Mouse (Mus musculus): ENCODE results near the gene P2rx1. TPM values are rescaled to one million over a fixed set of nuclear protein-coding genes. Genes with fewer than 3 reads are reported as not detected.

P2rx1 gene
- polyA plus RNA-seq, 1 experiment from 2014 or later, result 0.30 TPM

- Histone ChIP-seq H3K4me1 (ENCODE audit: control insufficient read depth, insufficient read depth, low read length) (no peaks in the 10 kb centered on the region), H3K9ac (ENCODE audit: low read depth, low read length) (no peak overlapping the region), H3K36me3 (ENCODE audit: control insufficient read depth, insufficient read depth, low read length) (no peaks in the 10 kb centered on the region), H3K4me2 (ENCODE audit: low read length) (no peak overlapping the region), H3K9me3 (replicated peaks; ENCODE audit: control insufficient read depth, low read length, poor library complexity, severe bottlenecking) (no peaks in the 10 kb centered on the region), H3K4me3 (ENCODE audit: low read depth, low read length) (no peak overlapping the region), H3K27me3 (ENCODE audit: control insufficient read depth, insufficient read depth, low read depth, low read length) (no peaks in the 10 kb centered on the region), H3K27ac (ENCODE audit: low read length) (no peak overlapping the region)
- no peak for ATAC-seq
- 52% methylated on average over 5 of the region's 5 CpGs for WGBS
Observed at GRCm38 (mm10) chr11:72983283-72983682, 15.6 kb upstream of the P2rx1 start.

GRCm38 (mm10) chr11:72986745-72987144, 12.2 kb upstream of the P2rx1 start:
- Histone ChIP-seq H3K27ac (ENCODE audit: low read length) (no peak overlapping the region), H3K4me3 (ENCODE audit: low read depth, low read length) (no peak overlapping the region), H3K27me3 (ENCODE audit: control insufficient read depth, insufficient read depth, low read depth, low read length) (no peaks in the 10 kb centered on the region), H3K9ac (ENCODE audit: low read depth, low read length) (no peak overlapping the region), H3K36me3 (ENCODE audit: control insufficient read depth, insufficient read depth, low read length) (no peaks in the 10 kb centered on the region), H3K4me1 (ENCODE audit: control insufficient read depth, insufficient read depth, low read length) (no peaks in the 10 kb centered on the region), H3K9me3 (replicated peaks; ENCODE audit: control insufficient read depth, low read length, poor library complexity, severe bottlenecking) (no peaks in the 10 kb centered on the region), H3K4me2 (ENCODE audit: low read length) (no peak overlapping the region)
- ATAC-seq, result no peak
- WGBS, result 75% methylated on average over 5 of the region's 5 CpGs

- Histone ChIP-seq H3K36me3 (ENCODE audit: control insufficient read depth, insufficient read depth, low read length) (no peaks in the 10 kb centered on the region), H3K27ac (ENCODE audit: low read length) (no peak overlapping the region), H3K4me1 (ENCODE audit: control insufficient read depth, insufficient read depth, low read length) (no peaks in the 10 kb centered on the region), H3K9ac (ENCODE audit: low read depth, low read length) (no peak overlapping the region), H3K4me3 (ENCODE audit: low read depth, low read length) (no peak overlapping the region), H3K9me3 (replicated peaks; ENCODE audit: control insufficient read depth, low read length, poor library complexity, severe bottlenecking) (no peaks in the 10 kb centered on the region), H3K4me2 (ENCODE audit: low read length) (no peak overlapping the region), H3K27me3 (ENCODE audit: control insufficient read depth, insufficient read depth, low read depth, low read length) (no peaks in the 10 kb centered on the region)
- 71% methylated on average over 5 of the region's 5 CpGs for WGBS
- no peak for ATAC-seq
Observed at GRCm38 (mm10) chr11:72987234-72987633, 11.7 kb upstream of the P2rx1 start.

GRCm38 (mm10) chr11:72987807-72988206, 11.1 kb upstream of the P2rx1 start:
- Histone ChIP-seq H3K4me2 (ENCODE audit: low read length) (no peak overlapping the region), H3K27me3 (ENCODE audit: control insufficient read depth, insufficient read depth, low read depth, low read length) (no peaks in the 10 kb centered on the region), H3K9me3 (replicated peaks; ENCODE audit: control insufficient read depth, low read length, poor library complexity, severe bottlenecking) (no peaks in the 10 kb centered on the region), H3K4me3 (ENCODE audit: low read depth, low read length) (no peak overlapping the region), H3K9ac (ENCODE audit: low read depth, low read length) (no peak overlapping the region), H3K27ac (ENCODE audit: low read length) (no peak overlapping the region), H3K4me1 (ENCODE audit: control insufficient read depth, insufficient read depth, low read length) (no peaks in the 10 kb centered on the region), H3K36me3 (ENCODE audit: control insufficient read depth, insufficient read depth, low read length) (no peaks in the 10 kb centered on the region)
- 82% methylated on average over 5 of the region's 5 CpGs for WGBS
- no peak for ATAC-seq

GRCm38 (mm10) chr11:72989044-72989443, 9.9 kb upstream of the P2rx1 start:
- Histone ChIP-seq H3K36me3 (ENCODE audit: control insufficient read depth, insufficient read depth, low read length) (no peaks in the 10 kb centered on the region), H3K4me1 (ENCODE audit: control insufficient read depth, insufficient read depth, low read length) (no peaks in the 10 kb centered on the region), H3K4me2 (ENCODE audit: low read length) (no peak overlapping the region), H3K9ac (ENCODE audit: low read depth, low read length) (no peak overlapping the region), H3K9me3 (replicated peaks; ENCODE audit: control insufficient read depth, low read length, poor library complexity, severe bottlenecking) (no peaks in the 10 kb centered on the region), H3K4me3 (ENCODE audit: low read depth, low read length) (no peak overlapping the region), H3K27ac (ENCODE audit: low read length) (no peak overlapping the region), H3K27me3 (ENCODE audit: control insufficient read depth, insufficient read depth, low read depth, low read length) (no peaks in the 10 kb centered on the region)
- no peak for ATAC-seq
- 85% methylated on average over 6 of the region's 6 CpGs for WGBS

GRCm38 (mm10) chr11:72990688-72991087, 8.2 kb upstream of the P2rx1 start:
- H3K4me3 ChIP-seq (ENCODE audit: low read depth, low read length), result no peak overlapping the region
- WGBS, result 81% methylated on average over 9 of the region's 9 CpGs

GRCm38 (mm10) chr11:72991961-72992360, 6.9 kb upstream of the P2rx1 start:
- Histone ChIP-seq H3K27ac (ENCODE audit: low read length) (no peak overlapping the region), H3K27me3 (ENCODE audit: control insufficient read depth, insufficient read depth, low read depth, low read length) (no peaks in the 10 kb centered on the region)
- no peak for ATAC-seq

More at GRCm38 (mm10) chr11:72990688-72991087, 8.2 kb upstream of the P2rx1 start:
- no peak overlapping the region for H3K9ac ChIP-seq (ENCODE audit: low read depth, low read length)
- no peak for ATAC-seq
- no peaks in the 10 kb centered on the region for H3K4me1 ChIP-seq (ENCODE audit: control insufficient read depth, insufficient read depth, low read length)
- no peaks in the 10 kb centered on the region for H3K36me3 ChIP-seq (ENCODE audit: control insufficient read depth, insufficient read depth, low read length)
- no peak overlapping the region for H3K27ac ChIP-seq (ENCODE audit: low read length)
- H3K27me3 ChIP-seq (ENCODE audit: control insufficient read depth, insufficient read depth, low read depth, low read length), result no peaks in the 10 kb centered on the region
- H3K9me3 ChIP-seq (replicated peaks; ENCODE audit: control insufficient read depth, low read length, poor library complexity, severe bottlenecking), result no peaks in the 10 kb centered on the region
- no peak overlapping the region for H3K4me2 ChIP-seq (ENCODE audit: low read length)

GRCm38 (mm10) chr11:72996346-72996745, 2.6 kb upstream of the P2rx1 start:
- no peaks in the 10 kb centered on the region for H3K9me3 ChIP-seq (replicated peaks; ENCODE audit: control insufficient read depth, low read length, poor library complexity, severe bottlenecking)
- 96% methylated on average over 6 of the region's 6 CpGs for WGBS
- H3K4me1 ChIP-seq (ENCODE audit: control insufficient read depth, insufficient read depth, low read length), result no peaks in the 10 kb centered on the region
- H3K4me3 ChIP-seq (ENCODE audit: low read depth, low read length), result no peak overlapping the region
- no peak overlapping the region for H3K4me2 ChIP-seq (ENCODE audit: low read length)
- H3K9ac ChIP-seq (ENCODE audit: low read depth, low read length), result no peak overlapping the region
- H3K36me3 ChIP-seq (ENCODE audit: control insufficient read depth, insufficient read depth, low read length), result no peaks in the 10 kb centered on the region
- H3K27me3 ChIP-seq (ENCODE audit: control insufficient read depth, insufficient read depth, low read depth, low read length), result no peaks in the 10 kb centered on the region
- H3K27ac ChIP-seq (ENCODE audit: low read length), result no peak overlapping the region
- no peak for ATAC-seq

More at GRCm38 (mm10) chr11:72991961-72992360, 6.9 kb upstream of the P2rx1 start:
- H3K4me1 ChIP-seq (ENCODE audit: control insufficient read depth, insufficient read depth, low read length), result no peaks in the 10 kb centered on the region
- H3K9ac ChIP-seq (ENCODE audit: low read depth, low read length), result no peak overlapping the region
- no peak overlapping the region for H3K4me3 ChIP-seq (ENCODE audit: low read depth, low read length)
- WGBS, result 73% methylated on average over 9 of the region's 9 CpGs
- no peaks in the 10 kb centered on the region for H3K36me3 ChIP-seq (ENCODE audit: control insufficient read depth, insufficient read depth, low read length)
- H3K4me2 ChIP-seq (ENCODE audit: low read length), result no peak overlapping the region
- no peaks in the 10 kb centered on the region for H3K9me3 ChIP-seq (replicated peaks; ENCODE audit: control insufficient read depth, low read length, poor library complexity, severe bottlenecking)

- Histone ChIP-seq H3K4me1 (ENCODE audit: control insufficient read depth, insufficient read depth, low read length) (no peaks in the 10 kb centered on the region), H3K9ac (ENCODE audit: low read depth, low read length) (no peak overlapping the region), H3K4me3 (ENCODE audit: low read depth, low read length) (no peak overlapping the region), H3K9me3 (replicated peaks; ENCODE audit: control insufficient read depth, low read length, poor library complexity, severe bottlenecking) (no peaks in the 10 kb centered on the region), H3K4me2 (ENCODE audit: low read length) (no peak overlapping the region), H3K27ac (ENCODE audit: low read length) (no peak overlapping the region), H3K36me3 (ENCODE audit: control insufficient read depth, insufficient read depth, low read length) (no peaks in the 10 kb centered on the region), H3K27me3 (ENCODE audit: control insufficient read depth, insufficient read depth, low read depth, low read length) (no peaks in the 10 kb centered on the region)
- 85% methylated on average over 2 of the region's 2 CpGs for WGBS
- no peak for ATAC-seq
Observed at GRCm38 (mm10) chr11:72996781-72997180, 2.1 kb upstream of the P2rx1 start.

Measured in midbrain, embryonic 16.5 days (tissue).